Mouse (Mus musculus) bone marrow macrophage, adult 2 months (primary cell): ENCODE data around the gene Blzf1. TPM values are rescaled to one million over a fixed set of nuclear protein-coding genes. Genes with fewer than 3 reads are reported as not detected.
A peak's percentile ranks its signal among the peaks of the same experiment; 100 is the strongest.

ENCODE experiments used
- H3K27ac ChIP-seq: 2 replicates; pipeline ENCODE4 v1.5.1; 2012; ENCODE audit warnings: low read depth, low read length; ENCODE audit not compliant: insufficient read depth
- H3K4me1 ChIP-seq: 2 replicates; pipeline ENCODE4 v1.6.1; 2012; ENCODE audit warnings: low read length; ENCODE audit not compliant: control insufficient read depth, insufficient read depth
- H3K4me3 ChIP-seq: 2 replicates; pipeline ENCODE4 v1.5.1; 2012; ENCODE audit warnings: mild to moderate bottlenecking, low read length, moderate library complexity; ENCODE audit not compliant: insufficient read depth
- CTCF ChIP-seq: IDR thresholded peaks from 2 replicates; pipeline ENCODE4 v1.5.1; 2012; ENCODE audit warnings: low read depth, mild to moderate bottlenecking, low read length, moderate library complexity
- POLR2A ChIP-seq: IDR thresholded peaks from 2 replicates; pipeline ENCODE4 v1.6.1; 2012; ENCODE audit warnings: mild to moderate bottlenecking, low read depth, low read length, borderline replicate concordance
- polyA plus RNA-seq: library from polyadenylated mRNA; stranded (reverse); fragments of >200 nt; gene quantifications from 2 replicates; pipeline ENCODE4 v1.2.4, GENCODE M21; 2012; ENCODE audit not compliant: missing spikeins, insufficient read depth, insufficient read length

The Blzf1 gene
- polyA plus RNA-seq, 1 experiment: 11.0 TPM

- no peak within 1 kb of the TSS for H3K4me3 ChIP-seq
- H3K27ac ChIP-seq: no peak within 1 kb of the TSS
- peaks cover 17% of the 10 kb centered on the region for H3K4me1 ChIP-seq
- TF ChIP-seq POLR2A (no peak), CTCF (no peak)
Observed at GRCm38 (mm10) chr1:164303821-164304220, 3.5 kb downstream of the Blzf1 start, which contains the start of gene Nme7. TSS of gene Nme7 (plus strand) at chr1:164304121.

DNA sequence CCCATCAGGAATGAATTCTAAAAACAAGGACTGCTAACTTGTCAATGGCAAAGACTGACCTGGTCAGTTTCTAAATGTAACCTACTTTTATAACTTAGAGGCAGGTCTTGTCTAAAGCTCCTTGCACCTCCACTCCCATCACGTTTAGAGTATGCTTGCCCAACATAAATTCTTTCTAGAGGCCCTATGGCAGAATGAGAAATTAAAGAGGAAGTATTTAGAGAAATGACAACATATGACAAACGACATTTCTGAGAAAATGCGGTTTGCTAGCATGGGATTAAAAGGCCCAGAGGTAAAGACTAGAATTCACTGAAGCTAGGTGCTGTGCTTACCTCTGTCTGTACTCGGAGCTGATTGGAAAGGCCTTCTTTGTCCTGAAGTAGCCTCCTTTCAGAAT, 5.3 kb downstream of the Blzf1 start:
- 0 out of 2 replicates have a peak overlapping the region, but pooled peaks have one; percentile 19 for H3K27ac ChIP-seq
- TF ChIP-seq CTCF (no peak), POLR2A (no peak)

GRCm38 (mm10) chr1:164296473-164296872, 10.8 kb downstream of the Blzf1 start:
- no peak overlapping the region for H3K27ac ChIP-seq
- peaks cover 8% of the 10 kb centered on the region for H3K4me1 ChIP-seq
- TF ChIP-seq POLR2A: no peak
- H3K4me3 ChIP-seq: no peak overlapping the region

More for the DNA sequence above, 5.3 kb downstream of the Blzf1 start:
- no peak overlapping the region for H3K4me3 ChIP-seq
- peaks cover 20% of the 10 kb centered on the region for H3K4me1 ChIP-seq

GRCm38 (mm10) chr1:164294071-164294470, 13.2 kb downstream of the Blzf1 start:
- TF ChIP-seq POLR2A (no peak), CTCF (no peak)
- peaks cover 6% of the 10 kb centered on the region for H3K4me1 ChIP-seq
- H3K27ac ChIP-seq: no peak overlapping the region
- no peak overlapping the region for H3K4me3 ChIP-seq

DNA sequence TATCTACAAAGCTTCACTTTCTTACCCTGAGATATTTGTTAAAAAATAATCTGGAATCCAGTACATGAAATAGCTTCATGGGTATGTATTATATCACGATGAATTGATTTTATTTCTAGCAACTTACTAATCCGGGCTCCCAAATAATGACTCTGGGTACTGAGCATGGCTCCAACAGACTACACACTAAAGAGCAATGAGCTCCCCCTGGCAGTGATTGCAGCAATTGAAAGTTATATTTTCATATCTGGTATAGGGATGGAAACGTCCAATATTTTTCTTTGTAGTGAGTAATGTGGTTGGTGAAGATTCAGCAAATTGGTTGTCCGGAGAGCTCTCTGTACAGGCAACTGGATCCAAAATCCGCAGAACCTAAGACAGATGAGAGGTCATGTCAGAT, 15.2 kb downstream of the Blzf1 start:
- no peak overlapping the region for H3K4me3 ChIP-seq
- H3K4me1 ChIP-seq: 0 out of 2 replicates have a peak, but pooled peaks cover 3% of the 10 kb centered on the region
- TF ChIP-seq CTCF (no peak), POLR2A (no peak)
- no peak overlapping the region for H3K27ac ChIP-seq

DNA sequence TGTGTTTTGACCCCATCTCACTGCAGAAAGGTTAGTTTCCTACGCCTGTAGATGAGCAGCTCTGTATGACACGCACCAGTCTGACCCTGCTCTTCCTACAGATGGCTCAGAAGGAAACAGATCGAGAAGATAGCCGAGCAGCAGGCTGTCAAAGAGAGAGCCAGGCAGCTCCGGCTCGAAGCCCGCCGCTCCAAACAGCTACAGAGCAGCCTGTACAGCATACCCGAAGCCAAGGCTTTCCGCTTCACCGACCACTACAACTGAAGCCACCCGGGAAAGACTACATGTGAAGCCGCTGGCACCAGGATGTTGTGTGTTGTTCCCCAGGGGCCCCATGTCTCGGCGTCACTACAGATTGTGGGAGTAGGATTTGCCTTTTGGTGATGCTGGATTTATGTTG, 19.9 kb downstream of the Blzf1 start:
- TF ChIP-seq POLR2A (no peak), CTCF (no peak)
- Histone ChIP-seq H3K4me3 (no peak overlapping the region), H3K27ac (no peak overlapping the region), H3K4me1 (peaks cover 8% of the 10 kb centered on the region; the same call in 1 of the 2 replicates)

DNA sequence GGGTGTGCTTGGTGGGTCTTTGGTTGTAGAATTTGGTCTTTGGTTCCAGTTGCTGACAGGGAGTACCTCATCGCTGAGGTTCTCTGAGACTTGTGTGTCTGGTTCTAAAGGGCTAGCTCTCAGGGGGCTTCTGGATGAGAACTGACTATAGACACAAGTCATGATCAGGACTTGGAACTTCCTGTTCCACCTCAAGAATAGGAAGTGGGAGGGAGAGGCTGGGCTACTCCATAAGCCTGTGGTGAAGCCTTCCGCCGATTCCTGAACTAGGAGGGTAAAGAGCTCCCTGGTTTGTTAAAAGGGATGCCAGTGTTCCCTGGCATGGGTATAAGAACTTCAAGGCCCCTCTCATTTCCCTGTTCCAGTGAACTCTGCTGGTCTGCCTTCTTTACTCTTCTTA, 23.3 kb downstream of the Blzf1 start:
- TF ChIP-seq CTCF (no peak), POLR2A (no peak)
- H3K4me1 ChIP-seq: peaks cover 8% of the 10 kb centered on the region; the same call in 1 of the 2 replicates
- no peak overlapping the region for H3K27ac ChIP-seq
- H3K4me3 ChIP-seq: no peak overlapping the region

GRCm38 (mm10) chr1:164279332-164279731, 28.0 kb downstream of the Blzf1 start:
- Histone ChIP-seq H3K4me1 (peaks cover 6% of the 10 kb centered on the region; the same call in 1 of the 2 replicates), H3K27ac (no peak overlapping the region), H3K4me3 (no peak overlapping the region)
- TF ChIP-seq POLR2A (no peak), CTCF (no peak)

GRCm38 (mm10) chr1:164276552-164276951, 30.7 kb downstream of the Blzf1 start:
- Histone ChIP-seq H3K4me1 (0 out of 2 replicates have a peak, but pooled peaks cover 2% of the 10 kb centered on the region), H3K4me3 (no peak overlapping the region)

GRCm38 (mm10) chr1:164275455-164275954, 31.8 kb downstream of the Blzf1 start, which contains the start of gene Ccdc181:
TSS of gene Ccdc181 (plus strand) at chr1:164275585.
- TF ChIP-seq CTCF (no peak), POLR2A (no peak; the same call in 1 of the 2 replicates)
- H3K4me3 ChIP-seq: peak within 1 kb of the TSS; percentile 67
- peak within 1 kb of the TSS; percentile 15 for H3K27ac ChIP-seq
- H3K4me1 ChIP-seq: 0 out of 2 replicates have a peak, but pooled peaks cover 2% of the 10 kb centered on the region

More at GRCm38 (mm10) chr1:164276552-164276951, 30.7 kb downstream of the Blzf1 start:
- TF ChIP-seq POLR2A (no peak), CTCF (no peak)
- H3K27ac ChIP-seq: no peak overlapping the region

DNA sequence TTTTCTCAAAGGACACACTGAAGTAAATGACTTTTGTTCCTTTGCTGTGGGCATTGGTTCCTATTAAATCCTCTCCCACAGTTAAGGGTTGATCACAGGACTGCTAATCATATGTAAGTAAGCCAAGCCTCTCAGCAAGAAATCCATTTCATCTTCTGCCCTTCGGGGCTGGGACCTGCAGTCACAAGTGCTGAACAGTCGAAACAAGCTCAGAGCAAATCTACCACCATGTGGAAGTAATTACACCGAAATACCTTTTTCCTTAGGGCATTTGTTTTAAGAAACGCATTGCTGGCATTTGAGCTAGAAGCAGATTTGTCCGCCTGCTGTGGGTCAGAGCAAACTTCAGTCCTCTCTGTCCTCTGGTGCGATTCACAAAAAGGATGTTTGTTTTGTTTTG, 33.6 kb downstream of the Blzf1 start:
- H3K27ac ChIP-seq: no peak overlapping the region
- TF ChIP-seq POLR2A (no peak), CTCF (no peak)
- no peak overlapping the region for H3K4me3 ChIP-seq
- H3K4me1 ChIP-seq: peaks cover 4% of the 10 kb centered on the region; the same call in 1 of the 2 replicates
